17 mouse cellular contexts compared by ENCODE assay signal in the genomic region with DNA sequence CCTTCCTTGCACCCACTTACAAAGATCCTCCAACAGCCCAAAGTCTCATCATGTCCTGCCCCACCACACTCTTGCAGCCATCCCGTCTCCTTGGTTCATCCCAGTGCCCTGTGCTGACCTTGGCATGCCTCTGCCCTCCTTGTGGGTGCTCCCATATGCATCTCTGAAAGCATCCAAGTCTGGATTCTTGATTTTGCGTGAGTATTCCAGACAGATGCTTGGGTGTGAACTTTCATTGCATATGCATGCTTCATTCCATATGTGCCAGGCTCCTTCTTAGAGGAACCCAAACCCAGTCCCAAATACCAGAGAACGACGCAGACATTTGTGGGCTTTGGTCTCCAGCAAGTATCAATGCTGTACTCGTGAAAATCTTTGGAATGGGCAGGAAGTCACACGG.
DNase-seq lines count a peak whose midpoint lies in the region; ATAC-seq and TF ChIP-seq lines count a peak whose summit lies in the region.
"Had no signal": no experiment of that assay in that cellular context is flagged by ENCODE, and none has a peak within 500 bp of the region (broad histone marks: within the 10 kb centered on the region; RNA-seq: fewer than 3 reads in every experiment).

No protein-coding gene starts in this region.

- H3K4me1 ChIP-seq in forebrain, embryonic 16.5 days (replicated peaks; ENCODE audit: control insufficient read depth, insufficient read depth, low read length) = peaks cover 3% of the 10 kb centered on the region; the same call in 1 of the 2 replicates
- H3K4me1 ChIP-seq in forebrain, embryonic 11.5 days (replicated peaks; ENCODE audit: control insufficient read depth, insufficient read depth, low read length) = 0 out of 2 replicates have a peak, but pooled peaks cover 4% of the 10 kb centered on the region
- H3K4me1 ChIP-seq in midbrain, postnatal 0 days (ENCODE audit: insufficient read depth, low read length) = no peaks in the 10 kb centered on the region
- H3K4me1 ChIP-seq: embryonic facial prominence, embryonic 10.5 days; embryonic facial prominence, embryonic 12.5 days had no signal

- no peaks in the 10 kb centered on the region for H3K36me3 ChIP-seq in forebrain, embryonic 16.5 days (ENCODE audit: control insufficient read depth, insufficient read depth)
- no peaks in the 10 kb centered on the region for H3K36me3 ChIP-seq in forebrain, embryonic 11.5 days (ENCODE audit: control insufficient read depth, insufficient read depth, low read length)
- no peaks in the 10 kb centered on the region for H3K36me3 ChIP-seq in midbrain, postnatal 0 days (ENCODE audit: insufficient read depth, low read length)
- H3K36me3 ChIP-seq: embryonic facial prominence, embryonic 10.5 days; embryonic facial prominence, embryonic 12.5 days; forebrain, embryonic 15.5 days had no signal

- no peak overlapping the region for H3K27ac ChIP-seq in forebrain, embryonic 16.5 days (ENCODE audit: low read length)
- no peak overlapping the region for H3K27ac ChIP-seq in forebrain, embryonic 11.5 days (ENCODE audit: low read depth, low read length)
- no peak overlapping the region for H3K27ac ChIP-seq in midbrain, postnatal 0 days (ENCODE audit: low read depth, low read length)
- H3K27ac ChIP-seq: embryonic facial prominence, embryonic 10.5 days; embryonic facial prominence, embryonic 12.5 days; forebrain, embryonic 15.5 days had no signal

- 61% methylated on average over 6 of the region's 6 CpGs for WGBS in forebrain, embryonic 16.5 days
- 87% methylated on average over 6 of the region's 6 CpGs for WGBS in forebrain, embryonic 11.5 days
- WGBS in midbrain, postnatal 0 days = 84% methylated on average over 6 of the region's 6 CpGs

- no peak overlapping the region for H3K4me2 ChIP-seq in forebrain, embryonic 16.5 days (ENCODE audit: low read length)
- no peak overlapping the region for H3K4me2 ChIP-seq in forebrain, embryonic 11.5 days (ENCODE audit: low read depth, low read length, severe bottlenecking)
- no peak overlapping the region for H3K4me2 ChIP-seq in midbrain, postnatal 0 days (ENCODE audit: low read depth, low read length, poor library complexity, severe bottlenecking)
- H3K4me2 ChIP-seq: embryonic facial prominence, embryonic 12.5 days; forebrain, embryonic 15.5 days had no signal

- H3K9ac ChIP-seq in forebrain, embryonic 16.5 days (replicated peaks; ENCODE audit: low read depth, low read length) = no peak overlapping the region
- no peak overlapping the region for H3K9ac ChIP-seq in forebrain, embryonic 11.5 days (ENCODE audit: low read length)
- H3K9ac ChIP-seq in midbrain, postnatal 0 days (replicated peaks; ENCODE audit: low read length, poor library complexity, severe bottlenecking) = no peak overlapping the region
- H3K9ac ChIP-seq: embryonic facial prominence, embryonic 12.5 days; forebrain, embryonic 15.5 days had no signal

- no peaks in the 10 kb centered on the region for H3K27me3 ChIP-seq in forebrain, embryonic 16.5 days (replicated peaks; ENCODE audit: control insufficient read depth, insufficient read depth, low read length)
- H3K27me3 ChIP-seq in forebrain, embryonic 11.5 days (ENCODE audit: control insufficient read depth, insufficient read depth, low read length) = no peaks in the 10 kb centered on the region
- H3K27me3 ChIP-seq in midbrain, postnatal 0 days (ENCODE audit: insufficient read depth, low read length) = no peaks in the 10 kb centered on the region
- H3K27me3 ChIP-seq: embryonic facial prominence, embryonic 12.5 days; forebrain, embryonic 15.5 days had no signal

- 0 out of 2 replicates have a peak, but pooled peaks have one; percentile 23 for ATAC-seq in forebrain, embryonic 16.5 days
- no peak for ATAC-seq in forebrain, embryonic 11.5 days (replicated peaks; ENCODE audit: low FRiP score)
- ATAC-seq in frontal cortex, adult (ENCODE audit: low TSS enrichment) = peak; percentile 77
- ATAC-seq in midbrain, postnatal 0 days (ENCODE audit: low FRiP score) = no peak
- ATAC-seq: forebrain, embryonic 15.5 days had no signal

- no peaks in the 10 kb centered on the region for H3K9me3 ChIP-seq in forebrain, embryonic 16.5 days (ENCODE audit: control insufficient read depth, low read length)
- H3K9me3 ChIP-seq in forebrain, embryonic 11.5 days (ENCODE audit: control insufficient read depth, low read length) = no peaks in the 10 kb centered on the region
- H3K9me3 ChIP-seq in midbrain, postnatal 0 days (ENCODE audit: low read length) = no peaks in the 10 kb centered on the region
- H3K9me3 ChIP-seq: embryonic facial prominence, embryonic 10.5 days; embryonic facial prominence, embryonic 12.5 days; forebrain, embryonic 15.5 days had no signal

- no peak for DNase-seq in forebrain, embryonic 11.5 days (ENCODE audit: low spot score)
- DNase-seq in frontal cortex, postnatal 25 days (ENCODE audit: low spot score in 2 of 2) = no peak
- peak; percentile 65 for DNase-seq in brain, adult 2 months (ENCODE audit: low read depth, low spot score)
- no peak for DNase-seq in midbrain, postnatal 0 days (ENCODE audit: low spot score)
- DNase-seq: adrenal gland, adult 2 months; adrenal gland, postnatal 10 days; adrenal gland, postnatal 25 days; cerebellum, adult 11-12 months; cerebellum, adult 2 months; cerebellum, adult 9-10 months; cerebellum, postnatal 10 days; cerebellum, postnatal 25 days had no signal

- no peak overlapping the region for H3K4me3 ChIP-seq in forebrain, embryonic 16.5 days (replicated peaks; ENCODE audit: low read length)
- H3K4me3 ChIP-seq in forebrain, embryonic 11.5 days (ENCODE audit: low read depth, low read length) = no peak overlapping the region
- H3K4me3 ChIP-seq in midbrain, postnatal 0 days (ENCODE audit: low read depth, low read length) = no peak overlapping the region
- H3K4me3 ChIP-seq: embryonic facial prominence, embryonic 10.5 days; embryonic facial prominence, embryonic 12.5 days; forebrain, embryonic 15.5 days had no signal

- TF ChIP-seq CTCF in midbrain, postnatal 0 days (IDR thresholded peaks at IDR 0.05) = no peak

Comparison
In these comparisons a context has a peak if more than half of its experiments do, and no peak if none do; other contexts are left out.
1. ATAC-seq: peak in forebrain, embryonic 16.5 days (single experiment) and frontal cortex, adult (single experiment); none in forebrain, embryonic 11.5 days (single experiment) and midbrain, postnatal 0 days (single experiment).